Mouse (Mus musculus) erythroblast, embryonic 14.5 days (primary cell): ENCODE measurements around the gene Immp2l.

Experiments
- GATA1 ChIP-seq: IDR thresholded peaks from 2 replicates; pipeline ENCODE4 v1.6.1; 2012; ENCODE audit warnings: low read length, inconsistent platforms, mixed read lengths
- TAL1 ChIP-seq: IDR thresholded peaks from 3 replicates; pipeline ENCODE4 v1.6.1; 2012; ENCODE audit warnings: low read length, inconsistent platforms, mixed read lengths

DNA sequence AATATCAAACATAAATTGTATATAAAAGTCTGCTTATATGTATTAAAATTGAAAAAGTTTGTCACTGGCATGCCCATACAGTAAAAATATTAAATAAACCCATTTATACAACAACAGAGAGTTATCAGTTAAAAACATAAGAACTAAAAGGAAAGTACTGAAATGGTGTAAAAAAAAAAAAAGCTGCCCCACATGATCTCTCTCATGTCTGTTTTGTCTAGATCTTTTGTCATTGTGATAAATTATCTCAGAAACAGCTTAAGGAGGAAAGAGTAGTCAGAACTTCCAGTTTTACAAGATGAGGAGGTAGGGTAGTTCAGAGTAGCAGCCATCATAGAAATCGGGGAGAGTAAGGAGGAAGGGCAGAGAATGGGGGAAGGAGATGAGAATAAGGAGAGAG lies 298.1 kb downstream of the Immp2l start:
- TF ChIP-seq GATA1 (no peak), TAL1 (no peak)
